Mouse (Mus musculus): ENCODE measurements at regions not wholly inside any gene's neighbourhood (a gene's known extent, or its start where the extent isn't known, plus 50 kb on each side); places are given as distances from the start of the nearest gene placed in this dataset.

DNA sequence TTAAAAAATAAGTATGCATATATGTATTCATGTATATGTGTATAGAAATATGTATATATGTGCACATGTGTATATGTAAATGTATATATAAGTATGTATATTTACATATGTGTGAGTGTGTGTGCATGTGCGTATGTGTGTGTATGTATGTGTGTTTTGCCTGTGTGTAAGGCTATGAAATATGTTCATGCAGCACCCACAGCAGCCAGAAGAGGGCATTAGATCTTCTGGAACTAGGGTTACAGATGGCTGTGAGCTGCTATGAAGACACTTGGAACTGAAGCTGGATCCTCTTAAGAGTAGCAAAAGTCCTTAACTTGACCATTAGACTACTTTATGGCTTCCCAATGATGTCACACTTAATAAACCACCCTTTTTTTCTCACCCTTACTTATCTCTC, 166.2 kb upstream of the Nampt start:
- no peak for ATAC-seq

DNA sequence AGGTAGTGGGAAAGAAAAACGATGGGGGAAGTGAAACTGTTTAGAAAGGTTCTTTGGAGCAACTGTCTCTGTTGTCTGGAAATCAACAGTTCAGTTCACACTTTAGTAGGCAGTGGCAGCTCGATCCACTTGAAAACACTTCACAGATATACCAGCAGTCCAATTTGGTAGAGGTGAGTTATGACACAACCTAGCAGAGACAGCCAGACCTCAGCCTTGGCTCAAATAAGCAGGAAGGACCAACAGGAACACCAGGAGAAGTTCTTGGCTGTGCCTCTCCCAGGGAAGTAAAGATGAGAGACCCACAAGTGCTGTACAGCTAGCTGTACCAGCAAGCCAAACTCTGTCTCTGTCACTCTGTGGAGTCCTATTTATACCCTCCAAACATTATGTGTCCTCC, 163.2 kb upstream of the Nampt start:
- ATAC-seq = no peak

DNA sequence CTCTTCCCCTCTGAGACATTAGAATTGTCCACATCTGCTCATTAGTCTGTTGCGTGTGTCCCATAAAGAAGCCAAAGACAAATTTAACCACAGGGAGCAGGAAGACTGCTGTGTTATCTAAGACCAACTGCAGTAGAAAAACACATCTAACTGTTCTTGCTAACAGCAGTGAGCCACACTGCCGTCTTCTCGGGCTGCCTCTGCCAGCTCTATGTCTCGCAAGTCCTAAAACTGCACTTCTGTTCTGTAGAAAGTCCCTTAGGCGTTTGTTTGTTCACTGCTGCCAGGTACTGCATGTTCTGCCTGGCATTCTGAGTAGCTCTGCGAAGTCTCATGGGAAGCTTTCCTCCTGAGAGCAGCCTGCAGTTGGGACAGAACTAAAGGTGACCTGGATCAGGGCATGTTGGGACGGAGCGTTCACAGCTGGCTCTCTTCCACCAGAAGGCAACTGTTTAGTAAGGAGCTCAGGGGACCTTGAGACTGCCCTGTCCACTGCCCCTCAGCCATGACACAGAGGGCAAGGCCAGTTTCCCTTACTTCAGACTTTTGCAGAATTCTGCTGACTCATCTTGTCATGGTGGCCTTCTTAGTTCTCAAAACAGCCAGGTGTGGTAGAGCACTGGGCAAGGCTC, 157.4 kb upstream of the Nampt start:
- ATAC-seq = no peak

DNA sequence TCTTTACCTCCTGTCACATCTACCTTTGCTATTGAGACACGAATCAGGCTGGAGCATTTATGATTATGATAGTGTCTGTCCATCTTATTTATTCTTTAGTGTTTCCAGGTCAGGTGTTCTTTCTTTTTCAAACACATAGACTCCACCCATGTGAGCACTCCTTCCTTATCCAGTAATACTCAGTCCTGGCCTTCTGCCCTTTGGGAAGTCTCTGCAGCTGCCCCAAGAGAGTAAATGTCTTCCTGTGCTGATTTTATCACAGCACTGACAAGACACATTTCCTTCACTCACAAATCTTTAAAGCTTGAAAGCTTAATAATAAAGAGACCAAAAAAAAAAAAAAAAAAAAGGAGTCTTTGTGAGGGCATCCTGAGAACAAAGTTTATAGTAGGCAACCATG, 153.3 kb upstream of the Nampt start:
- no peak for ATAC-seq

DNA sequence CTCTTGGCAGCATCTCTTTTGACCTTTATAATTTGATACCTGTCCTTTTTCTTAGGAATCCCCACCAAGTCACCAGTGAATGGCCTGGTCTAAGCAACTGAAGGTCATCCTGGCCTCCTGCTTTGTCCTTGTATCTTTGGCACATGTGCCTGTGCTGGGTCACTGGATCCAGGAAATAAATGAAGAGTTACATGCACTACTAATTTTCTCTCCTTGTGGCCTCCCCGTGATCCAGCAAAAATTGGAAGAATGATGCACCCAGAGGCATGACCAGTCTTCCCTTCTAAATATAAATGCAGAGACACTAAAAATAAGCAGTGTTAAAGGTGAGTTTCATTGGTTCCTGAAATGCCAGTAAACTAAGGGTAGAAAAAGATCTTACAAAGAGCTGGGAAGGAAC, 141.4 kb upstream of the Nampt start:
- no peak for ATAC-seq

DNA sequence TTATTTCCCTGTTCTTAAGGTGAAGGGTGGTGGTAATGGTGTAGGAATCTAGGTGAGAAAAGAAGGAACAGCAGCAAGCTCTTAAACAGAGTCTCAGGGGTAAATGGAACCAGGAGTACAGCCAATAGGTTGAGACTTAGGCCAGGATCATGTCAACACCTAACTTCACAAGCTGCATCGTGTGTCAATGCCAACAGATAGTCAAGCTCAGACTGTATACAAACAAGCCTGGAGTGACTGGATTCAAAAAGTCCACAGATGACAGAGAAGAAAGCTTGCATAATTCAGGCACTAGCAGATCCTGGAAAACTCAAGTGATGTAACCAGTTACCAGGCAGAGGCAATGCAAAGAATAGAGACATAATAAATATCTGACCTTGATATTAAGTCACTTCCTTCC, 140.6 kb upstream of the Nampt start:
- ATAC-seq = no peak

DNA sequence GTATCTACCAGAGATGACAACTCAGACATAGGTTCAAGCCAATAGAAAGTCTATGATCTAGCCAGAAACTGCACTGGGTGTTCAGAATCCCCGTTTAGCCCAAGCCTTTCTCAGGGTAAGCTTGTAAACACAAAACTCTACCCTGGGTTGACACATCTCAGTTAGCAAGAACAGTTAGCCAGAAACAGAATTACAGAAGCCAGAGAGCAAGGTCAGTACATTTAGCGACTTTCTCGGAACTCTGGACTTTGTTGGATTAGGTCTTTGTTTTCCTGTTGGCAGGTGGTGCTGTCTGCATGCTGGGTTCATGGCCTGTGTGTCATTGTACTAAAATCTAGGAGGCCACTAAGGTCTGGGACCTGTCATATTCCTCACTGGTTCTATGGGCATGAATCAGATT, 137.4 kb upstream of the Nampt start:
- no peak for ATAC-seq

DNA sequence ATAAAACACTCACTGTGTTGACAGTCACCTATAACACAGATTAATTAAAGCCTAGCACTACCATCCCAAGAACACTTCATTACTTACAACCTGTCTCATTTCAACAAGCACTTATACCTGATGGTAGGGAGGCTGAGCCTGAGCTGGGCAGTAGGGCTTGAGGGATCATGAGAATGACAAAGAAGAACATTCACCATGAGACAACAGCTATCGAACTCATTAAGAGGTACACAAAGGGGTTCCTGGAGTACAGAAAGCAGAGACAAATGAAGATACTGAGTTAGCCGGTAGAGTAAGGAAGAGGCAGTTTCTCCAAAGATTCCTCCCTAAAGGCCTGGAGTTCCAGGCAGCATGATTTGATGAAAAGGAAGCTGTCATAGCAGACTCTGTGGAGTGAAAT, 136.0 kb upstream of the Nampt start:
- ATAC-seq = no peak

DNA sequence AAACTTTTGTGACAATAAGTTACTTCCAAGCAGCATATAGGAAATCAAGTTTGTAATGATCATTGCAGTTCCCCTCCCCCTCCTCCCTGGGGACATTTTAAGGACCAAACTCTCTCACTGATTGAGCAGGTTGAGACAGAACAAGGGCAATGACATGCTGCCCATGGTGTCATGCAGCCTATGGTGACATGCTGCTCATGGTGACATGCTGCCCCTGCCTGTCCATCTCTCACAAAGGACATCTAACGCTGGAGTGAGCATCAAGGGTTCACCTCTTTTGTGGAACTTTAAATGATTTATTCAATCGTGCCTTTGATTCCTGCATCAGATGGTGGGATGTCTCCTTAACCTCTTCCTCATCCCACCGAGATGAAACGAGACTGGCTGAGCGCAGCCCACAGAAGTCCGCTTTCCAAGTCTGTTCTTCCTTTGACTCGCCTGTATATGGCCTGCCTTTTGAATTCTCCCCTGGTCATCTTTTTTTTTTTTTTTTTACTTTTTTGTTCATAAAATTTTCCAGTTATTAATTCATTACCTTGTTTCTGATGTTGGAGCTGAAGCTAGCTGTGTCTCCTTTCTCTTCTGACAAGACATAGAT, 133.5 kb upstream of the Nampt start:
- ATAC-seq = no peak

DNA sequence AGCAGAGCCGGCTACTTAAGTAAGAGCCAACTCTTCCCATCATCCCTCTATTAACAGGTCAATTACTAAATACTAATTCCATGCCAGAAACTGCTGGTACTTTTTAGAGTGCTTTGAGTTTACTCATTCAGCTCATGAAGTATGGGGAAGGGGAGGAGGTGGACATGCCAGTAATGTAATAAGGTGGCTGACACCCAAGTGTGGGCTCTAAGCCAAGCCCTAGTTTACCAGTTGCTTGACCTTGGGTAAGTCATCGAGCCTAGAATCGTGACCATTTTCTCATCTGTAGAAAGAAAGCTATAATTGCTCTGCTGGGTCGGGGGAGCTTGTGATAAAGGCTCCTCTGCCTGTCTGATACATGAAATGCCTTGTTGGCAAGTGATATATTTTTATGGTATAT, 130.0 kb upstream of the Nampt start:
- ATAC-seq = no peak

DNA sequence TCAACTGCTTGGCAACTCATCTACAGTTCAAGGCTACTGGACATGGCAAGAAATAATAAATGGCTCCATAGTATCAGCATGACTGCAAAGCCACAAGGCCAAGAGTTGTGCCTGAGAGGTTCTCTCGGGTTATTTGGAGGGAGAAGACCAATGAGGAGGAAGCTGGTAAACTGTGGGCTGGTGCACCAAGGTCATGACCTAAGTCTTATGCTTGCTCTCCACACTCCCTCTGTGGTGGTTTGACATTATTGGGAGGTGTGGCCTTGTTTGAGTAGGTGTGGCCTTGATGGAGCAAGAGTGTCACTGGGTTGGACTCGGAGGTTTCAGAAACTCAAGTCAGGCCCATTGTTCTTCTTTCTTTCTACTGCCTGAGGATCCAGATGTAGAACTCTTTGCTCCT, 129.2 kb upstream of the Nampt start:
- no peak for ATAC-seq

DNA sequence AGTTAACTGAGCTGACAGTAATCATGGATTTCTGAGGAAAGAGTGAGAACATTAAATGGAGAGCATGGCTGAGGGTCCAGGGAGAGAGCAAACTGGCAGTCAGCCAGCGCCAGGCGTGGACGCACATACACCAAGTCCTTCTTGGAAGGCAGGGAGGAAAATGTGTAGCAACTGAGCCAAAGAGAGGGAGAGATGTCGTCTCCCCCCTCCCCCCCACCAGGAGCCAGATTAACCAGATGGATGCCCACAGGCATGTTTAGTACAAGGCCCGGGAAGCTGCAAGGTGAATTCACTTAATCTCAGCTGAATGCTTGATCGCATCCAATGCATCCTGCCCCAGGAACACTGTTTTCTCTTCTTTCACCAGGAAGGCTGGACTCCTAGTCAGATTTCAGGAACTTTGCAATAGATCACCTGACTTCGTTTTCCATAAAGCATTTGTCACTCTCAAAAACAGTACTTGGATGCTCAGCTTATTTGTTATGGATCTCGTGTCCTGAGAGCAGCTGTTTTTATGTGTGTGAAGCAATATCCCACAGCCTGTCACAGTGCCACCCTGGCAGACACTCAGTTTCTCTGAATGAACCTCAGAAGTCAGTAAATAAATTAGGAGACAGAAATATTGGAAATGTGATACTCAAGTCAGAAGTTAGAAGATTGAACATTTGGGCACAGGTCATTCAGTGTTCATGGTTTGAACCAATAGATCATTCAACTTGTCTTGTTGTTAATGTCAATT, 127.1 kb upstream of the Nampt start:
- no peak for ATAC-seq

DNA sequence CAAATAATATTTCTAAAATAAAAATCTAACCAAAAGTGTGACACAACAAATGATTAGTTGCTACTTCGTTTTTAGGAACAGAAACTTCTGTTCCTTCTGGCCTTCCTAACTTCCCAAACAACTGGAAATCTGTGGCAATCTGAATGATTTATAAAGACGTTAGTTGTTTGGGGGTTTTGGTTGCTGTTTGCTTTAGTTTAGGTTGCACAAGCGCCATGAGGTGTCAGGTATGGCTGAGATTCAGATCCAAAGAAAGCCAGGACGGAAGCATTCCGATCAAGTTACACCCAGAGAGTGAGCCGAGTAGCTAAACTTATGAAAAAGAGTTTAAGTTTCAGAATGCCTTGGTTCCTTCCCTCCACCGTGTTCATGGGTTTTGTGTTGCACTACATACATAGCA, 126.4 kb upstream of the Nampt start:
- no peak for ATAC-seq

DNA sequence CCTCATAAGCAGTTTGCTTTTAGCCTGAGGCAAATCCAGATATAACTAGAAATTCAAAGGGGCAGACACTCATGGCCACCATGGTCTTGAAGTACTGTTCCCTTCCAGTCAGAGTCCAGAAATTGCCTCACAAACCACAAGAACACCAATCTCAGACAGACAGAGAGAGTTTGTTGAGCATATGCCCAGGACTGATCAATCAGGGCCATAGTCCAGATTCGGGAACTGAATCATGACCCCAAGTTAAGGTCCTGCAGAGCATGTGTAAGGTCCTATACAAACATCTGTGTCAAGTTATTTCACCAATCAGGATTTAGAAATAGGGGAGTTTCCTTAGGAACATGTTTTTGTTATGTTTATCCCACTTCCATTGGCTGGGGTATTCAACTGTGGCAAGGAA, 125.7 kb upstream of the Nampt start:
- no peak for ATAC-seq

DNA sequence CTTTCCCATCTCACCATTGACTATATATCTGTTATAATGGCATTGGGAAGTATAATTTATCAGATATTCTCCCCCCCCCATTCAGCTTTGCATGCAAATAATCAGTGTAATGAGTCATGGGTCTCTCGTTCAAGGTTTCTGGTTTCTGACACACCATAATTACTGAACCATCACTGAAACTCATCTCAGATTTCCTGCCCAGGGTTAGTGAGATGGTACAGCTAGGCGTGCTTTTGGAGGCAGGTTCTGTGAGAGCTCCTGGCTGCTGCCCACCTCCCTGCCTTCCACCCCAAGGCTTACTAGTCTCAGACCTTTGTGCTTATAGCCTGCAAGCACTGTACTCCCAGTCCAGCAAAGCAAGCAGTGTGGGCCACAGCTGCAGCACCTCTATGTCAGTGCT, 122.5 kb upstream of the Nampt start:
- no peak for ATAC-seq

DNA sequence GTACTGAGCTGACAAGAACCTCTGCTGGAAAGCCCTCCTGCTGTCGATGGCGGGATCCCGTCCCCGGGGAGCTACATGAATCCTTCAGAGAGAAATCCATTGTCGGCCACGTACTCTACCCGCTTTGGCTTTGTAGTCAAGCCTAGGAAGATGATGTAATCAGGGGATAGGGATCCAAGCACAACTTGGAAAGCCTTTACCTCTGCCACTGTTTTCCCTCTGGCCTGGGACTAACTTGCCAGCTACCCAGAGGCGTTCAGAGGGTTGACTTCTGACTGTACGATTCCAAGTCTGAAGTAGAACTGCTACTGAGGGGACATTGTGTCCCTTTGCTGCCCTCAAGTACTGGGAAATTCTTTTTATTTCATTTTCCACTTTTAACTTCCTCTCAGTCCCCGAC, 110.2 kb upstream of the Nampt start:
- no peak for ATAC-seq

DNA sequence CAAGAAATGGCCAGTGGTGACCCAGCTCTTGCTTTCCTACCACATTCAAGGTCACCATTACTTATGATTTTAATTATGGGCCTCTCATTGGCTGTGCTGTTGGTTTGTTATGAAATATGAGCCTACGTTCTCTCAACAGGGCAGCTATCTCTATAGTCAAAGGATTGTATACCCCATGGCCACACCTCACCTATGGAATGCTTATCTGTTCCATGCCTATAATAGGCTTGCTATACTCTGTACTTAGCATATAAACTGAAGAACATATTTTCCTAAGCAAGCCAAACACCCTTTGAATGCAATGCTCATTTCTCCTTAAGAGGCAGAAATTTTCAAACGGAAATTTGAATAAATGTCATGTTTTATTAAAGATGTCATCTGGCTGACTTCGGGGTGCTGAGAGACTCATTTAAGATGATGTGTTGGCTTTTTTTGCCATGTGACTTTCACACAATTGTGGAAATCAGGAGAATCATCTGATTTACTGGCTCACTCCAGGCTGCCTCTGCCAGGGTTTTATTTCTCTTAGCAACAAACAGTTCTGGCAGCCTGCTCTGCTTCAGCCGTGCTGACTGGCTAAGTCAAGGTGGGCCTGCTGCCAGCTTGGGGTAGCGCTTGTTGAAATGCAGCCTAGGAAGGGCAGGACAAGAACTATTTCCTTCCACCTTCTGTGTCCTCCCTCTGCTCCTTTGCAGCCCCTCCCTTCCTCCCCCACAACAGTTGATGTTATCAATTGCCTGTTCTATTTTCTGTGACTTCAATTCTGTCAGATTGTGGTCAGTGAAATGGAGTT, 102.0 kb upstream of the Nampt start:
- ATAC-seq = no peak

DNA sequence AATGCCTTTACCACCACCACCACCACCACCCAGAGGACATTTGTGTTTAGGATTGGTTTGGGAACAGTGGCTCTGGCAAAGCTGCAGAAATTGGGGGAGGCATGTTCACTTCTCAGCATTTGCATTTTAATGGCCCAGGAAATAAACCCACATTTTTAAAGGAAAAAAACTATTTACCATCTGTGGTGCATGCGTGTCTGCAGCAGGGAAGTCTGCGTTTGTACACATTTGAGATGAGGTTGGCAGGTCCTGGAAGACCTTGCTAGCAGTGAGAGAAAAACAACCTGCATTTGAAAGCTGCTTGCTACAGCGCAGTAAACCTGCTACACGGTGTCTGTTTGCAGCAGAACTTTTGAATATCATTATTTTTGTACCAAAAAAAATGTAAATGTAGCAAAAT, 100.1 kb upstream of the Nampt start:
- ATAC-seq = no peak

DNA sequence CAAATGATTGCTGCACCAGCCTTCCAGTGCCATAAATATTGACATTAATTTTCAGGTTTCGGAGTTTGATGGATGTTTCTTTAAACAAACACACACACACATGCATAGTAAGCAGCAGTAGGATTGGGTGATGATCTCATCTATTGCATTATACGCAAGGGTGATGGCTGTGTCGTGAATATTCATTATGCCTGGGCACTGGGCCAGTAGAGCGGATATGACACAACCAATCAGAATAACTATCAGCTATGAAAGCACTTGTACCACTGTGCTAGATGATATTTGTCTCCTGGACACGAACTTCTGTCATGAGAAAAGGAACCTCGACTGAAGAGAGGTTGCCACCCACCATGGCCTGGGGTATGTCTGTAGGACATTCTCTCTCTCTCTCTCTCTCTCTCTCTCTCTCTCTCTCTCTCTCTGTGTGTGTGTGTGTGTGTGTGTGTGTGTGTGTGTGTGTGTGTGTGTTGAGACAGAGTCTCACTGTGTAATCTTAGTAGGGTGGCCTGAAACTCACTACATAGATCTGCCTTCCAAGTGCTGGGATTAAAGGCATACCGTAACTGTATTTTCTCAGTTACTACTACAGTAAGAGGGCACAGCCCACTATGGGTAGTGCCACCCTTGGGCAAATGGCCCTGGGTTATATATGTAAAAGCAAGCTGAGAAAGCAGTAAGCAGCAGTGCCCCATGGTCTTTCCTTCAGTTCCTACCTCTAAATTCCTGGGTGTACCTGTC, 94.7 kb upstream of the Nampt start:
- no peak for ATAC-seq

DNA sequence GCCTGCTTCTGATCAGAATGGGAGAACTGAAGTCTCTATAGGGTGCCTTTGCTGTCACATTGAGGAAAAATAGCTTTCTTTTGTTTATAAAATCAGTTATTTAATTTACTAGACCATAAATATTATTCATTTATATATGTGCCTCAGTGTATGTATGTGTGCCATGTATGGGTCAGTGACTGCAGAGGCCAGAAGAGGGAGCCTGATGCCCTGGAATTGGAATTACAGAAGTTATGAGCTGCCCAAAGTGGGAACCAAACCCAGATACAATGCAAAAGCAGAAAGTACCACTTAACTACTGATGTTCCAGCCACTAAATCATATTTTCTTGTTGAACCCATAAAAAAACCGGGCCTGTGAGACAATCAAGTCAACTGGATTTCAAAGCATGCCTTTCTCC, 91.8 kb upstream of the Nampt start:
- ATAC-seq = no peak

DNA sequence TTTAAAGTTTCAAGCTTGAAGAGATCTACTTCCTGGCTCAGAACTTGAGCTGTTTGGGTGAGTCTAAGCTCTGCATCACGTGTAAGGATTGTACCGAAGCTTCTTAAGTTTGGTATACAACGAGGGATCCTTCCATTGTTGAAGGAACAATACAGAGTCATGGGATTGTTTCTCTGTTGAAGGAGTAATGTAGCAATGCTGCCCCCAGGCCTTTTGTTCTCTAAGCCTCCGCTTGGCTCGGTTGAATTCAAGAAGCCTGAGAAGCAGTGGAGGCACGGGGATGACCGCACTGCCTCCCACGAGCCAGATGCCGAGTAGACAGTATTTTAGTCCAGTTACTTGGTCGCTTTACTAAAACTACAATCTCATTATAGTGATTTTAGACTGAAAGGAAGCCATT, 90.9 kb upstream of the Nampt start:
- no peak for ATAC-seq

DNA sequence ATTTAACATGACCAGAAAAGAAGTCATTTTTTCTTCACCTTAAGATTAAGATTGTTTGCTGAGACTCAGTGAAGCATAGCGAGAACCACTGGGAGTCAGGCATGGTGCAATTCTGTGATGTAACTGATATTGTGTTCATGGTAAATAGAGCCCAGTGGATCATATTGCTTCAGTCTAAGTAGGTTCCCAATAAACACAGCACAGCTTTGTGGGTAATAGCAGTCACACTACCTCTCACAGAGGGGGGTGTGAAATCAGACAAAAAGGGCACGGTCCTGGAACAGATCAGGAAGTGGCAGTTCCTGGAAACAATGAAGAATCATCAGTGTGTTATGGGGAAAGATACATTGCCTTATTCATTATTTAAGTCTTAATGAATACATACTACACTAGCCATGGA, 84.1 kb upstream of the Nampt start:
- no peak for ATAC-seq

DNA sequence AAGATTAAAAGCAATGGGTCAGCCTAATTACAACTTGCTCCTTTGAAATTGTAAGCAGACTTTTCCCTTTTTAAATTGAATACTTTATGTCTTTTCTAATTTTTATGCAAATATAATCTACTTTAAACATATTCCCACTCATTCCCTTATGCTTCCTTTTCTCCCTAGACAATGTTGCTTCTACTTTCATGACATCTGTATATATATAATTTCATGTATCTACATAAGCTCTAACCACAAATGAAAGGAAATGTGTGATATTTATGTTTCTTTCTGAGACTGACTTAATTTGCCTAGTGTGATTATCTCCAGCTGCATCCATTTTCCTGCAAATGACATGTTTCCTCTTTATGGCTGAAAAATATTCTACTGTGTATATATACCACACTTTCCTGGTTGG, 77.9 kb upstream of the Nampt start:
- ATAC-seq = no peak

Measured in inflammation-experienced regulatory T-cells, adult 6 months (primary cell).